Mouse (Mus musculus) neural tube, embryonic 12.5 days (tissue): ENCODE data around the gene Zfp784. TPM values are rescaled to one million over a fixed set of nuclear protein-coding genes. Genes with fewer than 3 reads are reported as not detected.
"Not testable (repeated sequence)": the region's sequence is repeated elsewhere in the genome, so short reads cannot be mapped to it uniquely, and the experiment has no call there.

ENCODE experiments used
- ATAC-seq: fragments of 200-750 bp; cut with Nextera tagmentation; 2 replicates; pipeline ENCODE4 v1.8.0; 2017; ENCODE audit warnings: low read depth, mild to moderate bottlenecking, moderate TSS enrichment, moderate library complexity; ENCODE audit not compliant: low FRiP score
- H3K27ac ChIP-seq: fragments of 300-500 bp; sonication (generic); 2 replicates; pipeline ENCODE4 v1.5.1; 2016
- H3K27me3 ChIP-seq: fragments of 300-500 bp; sonication (generic); replicated peaks from 2 replicates; pipeline ENCODE4 v1.6.1; 2016; ENCODE audit warnings: mild to moderate bottlenecking
- H3K36me3 ChIP-seq: fragments of 300-500 bp; sonication (generic); 2 replicates; pipeline ENCODE4 v1.6.1; 2016; ENCODE audit warnings: mild to moderate bottlenecking
- H3K4me1 ChIP-seq: fragments of 300-500 bp; sonication (generic); 2 replicates; pipeline ENCODE4 v1.6.1; 2016
- H3K4me2 ChIP-seq: fragments of 300-500 bp; sonication (generic); replicated peaks from 2 replicates; pipeline ENCODE4 v1.6.1; 2016; ENCODE audit warnings: mild to moderate bottlenecking
- H3K4me3 ChIP-seq: fragments of 300-500 bp; sonication (generic); 2 replicates; pipeline ENCODE4 v1.5.1; 2016
- H3K9ac ChIP-seq: fragments of 300-500 bp; sonication (generic); 2 replicates; pipeline ENCODE4 v1.6.1; 2016; ENCODE audit warnings: mild to moderate bottlenecking
- H3K9me3 ChIP-seq: fragments of 300-500 bp; sonication (generic); 2 replicates; pipeline ENCODE4 v1.6.1; 2016; ENCODE audit warnings: mild to moderate bottlenecking
- WGBS: fragments of 180-500 bp; shearing (Covaris S2); methylation state at CpG from one replicate; pipeline ENCODE4 v1.1.7; 2016; 5-methylcytosine and 5-hydroxymethylcytosine counted together
- polyA plus RNA-seq: library from polyadenylated mRNA; unstranded; fragments of >200 nt; fragmentation: Nextera tagmentation; extraction: Ambion mirVana; gene quantifications from 2 replicates; pipeline ENCODE4 v1.2.1, GENCODE M21; 2016

The Zfp784 gene
- 4.2 and 5.9 TPM in 2 replicates for polyA plus RNA-seq

- H3K27me3 ChIP-seq = no peaks in the 10 kb centered on the region
- peak; percentile 96 for ATAC-seq
- peak within 1 kb of the TSS; percentile 57 for H3K4me2 ChIP-seq
- H3K9me3 ChIP-seq = no peaks in the 10 kb centered on the region
- no peaks in the 10 kb centered on the region; the same call in 1 of the 2 replicates for H3K4me1 ChIP-seq
- H3K36me3 ChIP-seq = peaks cover 29% of the 10 kb centered on the region
- H3K9ac ChIP-seq = peak within 1 kb of the TSS; percentile 82
- under 1% methylated on average over 48 of the region's 48 CpGs for WGBS
- peak within 1 kb of the TSS; percentile 62 for H3K4me3 ChIP-seq
- H3K27ac ChIP-seq = peak within 1 kb of the TSS; percentile 90
Observed at GRCm38 (mm10) chr7:5038109-5038732, at the start of gene Zfp784. TSS of gene Zfp784 (minus strand) at chr7:5038446.

GRCm38 (mm10) chr7:5087886-5088285 lies 49.6 kb upstream of the Zfp784 start:
- Histone ChIP-seq H3K36me3 (peaks cover 55% of the 10 kb centered on the region), H3K9me3 (no peaks in the 10 kb centered on the region), H3K9ac (0 out of 2 replicates have a peak overlapping the region, but pooled peaks have one; percentile 0), H3K27me3 (no peaks in the 10 kb centered on the region), H3K4me1 (0 out of 2 replicates have a peak, but pooled peaks cover 3% of the 10 kb centered on the region), H3K4me2 (no peak overlapping the region), H3K27ac (no peak overlapping the region), H3K4me3 (no peak overlapping the region)
- 87% methylated on average over 4 of the region's 4 CpGs for WGBS
- no peak for ATAC-seq

GRCm38 (mm10) chr7:5086921-5087440 lies 48.7 kb upstream of the Zfp784 start:
- Histone ChIP-seq H3K4me1 (peaks cover 3% of the 10 kb centered on the region; the same call in 1 of the 2 replicates), H3K9ac (no peak overlapping the region), H3K4me2 (no peak overlapping the region), H3K36me3 (peaks cover 46% of the 10 kb centered on the region), H3K27ac (no peak overlapping the region), H3K27me3 (no peaks in the 10 kb centered on the region), H3K9me3 (no peaks in the 10 kb centered on the region), H3K4me3 (no peak overlapping the region)
- WGBS = 74% methylated on average over 5 of the region's 5 CpGs
- ATAC-seq = no peak

- Histone ChIP-seq H3K27me3 (no peaks in the 10 kb centered on the region), H3K27ac (no peak overlapping the region), H3K36me3 (peaks cover 36% of the 10 kb centered on the region), H3K9me3 (no peaks in the 10 kb centered on the region), H3K4me2 (no peak overlapping the region), H3K4me1 (peaks cover 16% of the 10 kb centered on the region), H3K9ac (no peak overlapping the region), H3K4me3 (no peak overlapping the region)
- ATAC-seq = no peak
- WGBS = 100% methylated on average over 1 of the region's 1 CpGs
Observed at GRCm38 (mm10) chr7:5085512-5085911, 47.3 kb upstream of the Zfp784 start.

GRCm38 (mm10) chr7:5083325-5084105 lies 45.3 kb upstream of the Zfp784 start:
- H3K36me3 ChIP-seq = peaks cover 32% of the 10 kb centered on the region
- H3K4me3 ChIP-seq = no peak overlapping the region
- H3K27ac ChIP-seq = no peak overlapping the region
- no peak overlapping the region for H3K4me2 ChIP-seq
- no peak overlapping the region for H3K9ac ChIP-seq
- 94% methylated on average over 18 of the region's 18 CpGs for WGBS
- ATAC-seq = no peak
- H3K27me3 ChIP-seq = no peaks in the 10 kb centered on the region
- peaks cover 16% of the 10 kb centered on the region for H3K4me1 ChIP-seq
- no peaks in the 10 kb centered on the region for H3K9me3 ChIP-seq

- Histone ChIP-seq H3K27ac (no peak overlapping the region), H3K27me3 (no peaks in the 10 kb centered on the region), H3K4me3 (no peak overlapping the region), H3K4me1 (peaks cover 13% of the 10 kb centered on the region), H3K4me2 (peak overlapping the region; percentile 73), H3K36me3 (peaks cover 46% of the 10 kb centered on the region), H3K9me3 (no peaks in the 10 kb centered on the region), H3K9ac (no peak overlapping the region)
- WGBS = 97% methylated on average over 2 of the region's 2 CpGs
- ATAC-seq = no peak
Observed at GRCm38 (mm10) chr7:5081939-5082338, 43.7 kb upstream of the Zfp784 start.

- no peak for ATAC-seq
- no peaks in the 10 kb centered on the region for H3K9me3 ChIP-seq
- H3K4me2 ChIP-seq = peak overlapping the region; percentile 73
- WGBS = 71% methylated on average over 6 of the region's 6 CpGs
- H3K4me1 ChIP-seq = peaks cover 13% of the 10 kb centered on the region
- H3K27me3 ChIP-seq = no peaks in the 10 kb centered on the region
- peaks cover 49% of the 10 kb centered on the region for H3K36me3 ChIP-seq
- H3K4me3 ChIP-seq = peak overlapping the region; percentile 98
- no peak overlapping the region for H3K27ac ChIP-seq
- peak overlapping the region; percentile 98 for H3K9ac ChIP-seq
Observed at GRCm38 (mm10) chr7:5081241-5081640, 43.0 kb upstream of the Zfp784 start.

- Histone ChIP-seq H3K9ac (peak overlapping the region; percentile 98), H3K36me3 (peaks cover 48% of the 10 kb centered on the region), H3K27ac (no peak overlapping the region), H3K27me3 (no peaks in the 10 kb centered on the region), H3K4me1 (peaks cover 13% of the 10 kb centered on the region), H3K4me3 (peak overlapping the region; percentile 98), H3K9me3 (no peaks in the 10 kb centered on the region), H3K4me2 (peak overlapping the region; percentile 73)
- WGBS = 22% methylated on average over 6 of the region's 6 CpGs
- no peak for ATAC-seq
Observed at GRCm38 (mm10) chr7:5080815-5081214, 42.6 kb upstream of the Zfp784 start.

- peaks cover 49% of the 10 kb centered on the region for H3K36me3 ChIP-seq
- H3K27me3 ChIP-seq = no peaks in the 10 kb centered on the region
- H3K4me1 ChIP-seq = peaks cover 13% of the 10 kb centered on the region
- H3K4me3 ChIP-seq = peak within 1 kb of the TSS; percentile 98
- peak; percentile 99 for ATAC-seq
- no peaks in the 10 kb centered on the region for H3K9me3 ChIP-seq
- H3K27ac ChIP-seq = peak within 1 kb of the TSS; percentile 69
- H3K9ac ChIP-seq = peak within 1 kb of the TSS; percentile 98
- WGBS = under 1% methylated on average over 81 of the region's 81 CpGs
- peak within 1 kb of the TSS; percentile 73 for H3K4me2 ChIP-seq
Observed at GRCm38 (mm10) chr7:5080010-5080751, 41.9 kb upstream of the Zfp784 start, which contains the start of gene Epn1. TSS of gene Epn1 (plus strand) at chr7:5080235.

GRCm38 (mm10) chr7:5079365-5080009 lies 41.2 kb upstream of the Zfp784 start:
- peak overlapping the region; percentile 98 for H3K4me3 ChIP-seq
- peak; percentile 57 for ATAC-seq
- not testable (repeated sequence) for H3K27ac ChIP-seq, H3K9me3 ChIP-seq, H3K27me3 ChIP-seq
- peak overlapping the region; percentile 73 for H3K4me2 ChIP-seq
- peaks cover 51% of the 10 kb centered on the region for H3K36me3 ChIP-seq
- peaks cover 13% of the 10 kb centered on the region for H3K4me1 ChIP-seq
- H3K9ac ChIP-seq = peak overlapping the region; percentile 98; the same call in 1 of the 2 replicates
- 51% methylated on average over 9 of the region's 13 CpGs for WGBS

GRCm38 (mm10) chr7:5076931-5077330 lies 38.7 kb upstream of the Zfp784 start:
- Histone ChIP-seq H3K4me1 (peaks cover 12% of the 10 kb centered on the region), H3K36me3 (peaks cover 70% of the 10 kb centered on the region), H3K4me2 (no peak overlapping the region), H3K9ac (no peak overlapping the region), H3K27me3 (no peaks in the 10 kb centered on the region), H3K4me3 (no peak overlapping the region), H3K27ac (no peak overlapping the region), H3K9me3 (no peaks in the 10 kb centered on the region)
- 93% methylated on average over 2 of the region's 2 CpGs for WGBS
- no peak for ATAC-seq
